Mouse (Mus musculus): ENCODE measurements around the gene Pbx1. TPM values are rescaled to one million over a fixed set of nuclear protein-coding genes. Genes with fewer than 3 reads are reported as not detected.

Gene Pbx1
- total and polyA plus RNA-seq, 2 experiments from 2014 or later = 17.1 to 31.3 TPM

DNA sequence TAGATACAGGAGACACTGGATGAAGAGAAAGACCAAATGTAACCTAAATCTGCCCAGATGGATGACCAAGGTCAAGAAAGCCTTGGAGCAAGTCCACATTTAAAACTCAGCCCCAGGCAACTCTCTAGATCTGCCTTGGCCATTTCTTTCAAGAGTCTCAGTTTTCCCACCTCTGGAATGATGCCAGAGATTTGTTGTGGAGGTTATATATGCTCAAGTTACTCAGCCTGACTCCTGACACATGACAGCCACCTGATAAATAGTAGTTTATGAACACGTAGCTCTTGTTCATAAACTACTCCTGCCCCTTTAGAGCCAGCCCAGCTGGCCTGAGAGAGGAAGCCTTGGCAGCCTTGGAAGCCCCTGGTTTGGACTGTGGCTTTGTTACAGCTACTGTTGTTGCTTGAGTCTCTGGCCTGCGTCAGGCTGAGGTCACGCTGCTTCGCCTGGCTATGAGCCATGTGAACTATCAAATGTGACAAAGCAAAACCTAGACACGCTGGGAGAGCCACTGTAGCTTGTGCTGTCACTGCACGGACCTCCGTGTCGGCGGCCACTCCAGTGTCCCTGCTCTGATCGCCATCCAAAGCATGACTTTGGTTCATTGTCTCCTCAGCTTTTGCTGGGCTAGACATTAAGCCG is 140.9 kb downstream of the Pbx1 start:
- DNase-seq (ENCODE audit: low spot score) = peak; percentile 86
- no peaks in the 10 kb centered on the region for H3K36me3 ChIP-seq (replicated peaks; ENCODE audit: control insufficient read depth, insufficient read depth, low read length)
- H3K9ac ChIP-seq (replicated peaks; ENCODE audit: low read depth, low read length) = no peak overlapping the region
- peak overlapping the region; percentile 37; the same call in 1 of the 2 replicates for H3K4me2 ChIP-seq (ENCODE audit: low read depth, low read length)
- H3K27me3 ChIP-seq (ENCODE audit: control insufficient read depth, insufficient read depth, low read length) = no peaks in the 10 kb centered on the region
- TF ChIP-seq EP300 (IDR thresholded peaks at IDR 0.05; ENCODE audit: low read depth) = no peak
- TF ChIP-seq CTCF (IDR thresholded peaks at IDR 0.05; ENCODE audit: low read depth) = no peak
- H3K27ac ChIP-seq (ENCODE audit: low read depth) = peak overlapping the region; percentile 69
- 0 out of 2 replicates have a peak overlapping the region, but pooled peaks have one; percentile 3 for H3K4me3 ChIP-seq (ENCODE audit: low read depth, low read length)
- H3K4me1 ChIP-seq (ENCODE audit: control insufficient read depth, insufficient read depth) = peaks cover 56% of the 10 kb centered on the region
- ATAC-seq (ENCODE audit: insufficient read depth, low read depth) = peak; percentile 66
- no peaks in the 10 kb centered on the region for H3K9me3 ChIP-seq (replicated peaks; ENCODE audit: control insufficient read depth, low read length)
- 18% methylated on average over 11 of the region's 11 CpGs for WGBS

DNA sequence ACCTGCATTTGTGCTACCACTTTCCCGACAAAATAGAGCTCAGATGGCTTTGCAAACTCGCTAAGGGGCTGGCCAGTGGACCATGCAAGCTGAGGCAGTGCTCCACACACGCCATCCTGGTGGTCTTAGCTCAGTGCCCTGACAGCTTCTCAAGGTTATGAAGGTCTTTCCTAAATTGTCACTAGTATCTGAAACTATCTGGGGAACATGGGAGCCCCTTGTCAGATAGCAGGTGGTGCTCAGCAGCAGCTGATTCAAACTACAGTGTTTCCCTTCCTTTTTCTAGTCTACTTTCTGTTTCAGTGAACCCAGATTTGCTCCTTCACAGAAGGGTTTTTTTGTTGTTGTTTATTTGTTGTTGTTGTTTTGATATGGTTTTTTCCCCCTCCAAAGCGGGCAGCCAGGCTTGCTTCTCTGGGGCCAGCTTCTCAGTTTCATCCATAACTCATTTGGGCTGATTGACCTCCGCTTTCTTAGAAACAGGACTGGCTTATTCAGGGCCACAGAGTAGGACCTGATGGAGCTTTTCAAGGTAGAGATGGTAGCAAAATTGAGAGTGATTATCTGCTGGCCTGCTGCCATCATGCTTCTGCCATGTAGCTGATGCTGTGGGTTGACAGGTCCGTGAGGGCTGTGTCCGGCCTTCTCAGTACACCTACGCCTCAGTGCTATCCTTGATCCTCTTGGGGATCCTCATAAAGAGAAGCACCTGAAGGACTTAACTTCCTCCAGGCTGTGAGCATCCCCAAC is 141.7 kb downstream of the Pbx1 start:
- Histone ChIP-seq H3K27me3 (ENCODE audit: control insufficient read depth, insufficient read depth, low read length) (no peaks in the 10 kb centered on the region), H3K36me3 (replicated peaks; ENCODE audit: control insufficient read depth, insufficient read depth, low read length) (no peaks in the 10 kb centered on the region), H3K9me3 (replicated peaks; ENCODE audit: control insufficient read depth, low read length) (no peaks in the 10 kb centered on the region), H3K4me1 (ENCODE audit: control insufficient read depth, insufficient read depth) (peaks cover 58% of the 10 kb centered on the region), H3K4me2 (ENCODE audit: low read depth, low read length) (no peak overlapping the region), H3K27ac (ENCODE audit: low read depth) (peak overlapping the region; percentile 69; the same call in 1 of the 2 replicates), H3K9ac (replicated peaks; ENCODE audit: low read depth, low read length) (no peak overlapping the region), H3K4me3 (ENCODE audit: low read depth, low read length) (no peak overlapping the region)
- 68% methylated on average over 8 of the region's 8 CpGs for WGBS
- ATAC-seq (ENCODE audit: insufficient read depth, low read depth) = no peak
- DNase-seq (ENCODE audit: low spot score) = no peak
- TF ChIP-seq CTCF (IDR thresholded peaks at IDR 0.05; ENCODE audit: low read depth) = no peak
- no peak for TF ChIP-seq EP300 (IDR thresholded peaks at IDR 0.05; ENCODE audit: low read depth)

DNA sequence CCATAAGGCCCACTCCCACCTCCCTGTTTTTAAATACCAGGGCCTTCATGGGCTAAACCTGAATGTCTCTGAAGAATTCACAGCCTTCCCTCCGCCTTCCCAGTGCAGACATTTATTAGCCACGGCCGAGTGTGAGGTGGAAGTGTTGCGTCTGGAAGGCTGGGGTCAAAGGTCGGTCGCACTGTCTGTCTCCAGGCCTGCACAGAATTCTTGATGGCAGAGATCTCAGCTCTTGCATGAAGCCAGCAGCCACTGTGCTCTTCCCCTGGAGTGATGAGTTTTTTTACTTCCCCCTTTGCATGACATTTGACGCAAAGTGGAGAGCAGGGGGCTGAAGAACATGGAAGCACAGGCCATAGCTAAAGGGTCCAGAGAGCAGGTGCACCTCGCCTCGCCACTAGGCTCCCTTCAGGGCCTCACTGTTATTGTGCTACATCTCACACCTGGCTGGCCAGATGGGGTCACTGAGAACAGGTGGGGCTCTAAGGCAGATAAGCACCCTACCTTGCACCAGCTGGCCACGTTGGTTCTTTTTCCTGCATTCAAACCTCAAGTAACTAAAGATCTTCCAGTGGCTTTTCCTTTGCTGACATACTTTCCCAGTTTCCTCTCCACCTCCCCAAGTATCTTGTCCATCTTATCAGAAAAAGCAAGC is 143.1 kb downstream of the Pbx1 start:
- H3K4me2 ChIP-seq (ENCODE audit: low read depth, low read length) = no peak overlapping the region; the same call in 1 of the 2 replicates
- 55% methylated on average over 10 of the region's 10 CpGs for WGBS
- ATAC-seq (ENCODE audit: insufficient read depth, low read depth) (no peak), DNase-seq (ENCODE audit: low spot score) (no peak)
- H3K4me3 ChIP-seq (ENCODE audit: low read depth, low read length) = no peak overlapping the region
- peak overlapping the region; percentile 84 for H3K27ac ChIP-seq (ENCODE audit: low read depth)
- no peaks in the 10 kb centered on the region for H3K9me3 ChIP-seq (replicated peaks; ENCODE audit: control insufficient read depth, low read length)
- no peak for TF ChIP-seq EP300 (IDR thresholded peaks at IDR 0.05; ENCODE audit: low read depth)
- TF ChIP-seq CTCF (IDR thresholded peaks at IDR 0.05; ENCODE audit: low read depth) = no peak
- H3K36me3 ChIP-seq (replicated peaks; ENCODE audit: control insufficient read depth, insufficient read depth, low read length) = no peaks in the 10 kb centered on the region
- peaks cover 71% of the 10 kb centered on the region for H3K4me1 ChIP-seq (ENCODE audit: control insufficient read depth, insufficient read depth)
- no peaks in the 10 kb centered on the region for H3K27me3 ChIP-seq (ENCODE audit: control insufficient read depth, insufficient read depth, low read length)
- H3K9ac ChIP-seq (replicated peaks; ENCODE audit: low read depth, low read length) = no peak overlapping the region

DNA sequence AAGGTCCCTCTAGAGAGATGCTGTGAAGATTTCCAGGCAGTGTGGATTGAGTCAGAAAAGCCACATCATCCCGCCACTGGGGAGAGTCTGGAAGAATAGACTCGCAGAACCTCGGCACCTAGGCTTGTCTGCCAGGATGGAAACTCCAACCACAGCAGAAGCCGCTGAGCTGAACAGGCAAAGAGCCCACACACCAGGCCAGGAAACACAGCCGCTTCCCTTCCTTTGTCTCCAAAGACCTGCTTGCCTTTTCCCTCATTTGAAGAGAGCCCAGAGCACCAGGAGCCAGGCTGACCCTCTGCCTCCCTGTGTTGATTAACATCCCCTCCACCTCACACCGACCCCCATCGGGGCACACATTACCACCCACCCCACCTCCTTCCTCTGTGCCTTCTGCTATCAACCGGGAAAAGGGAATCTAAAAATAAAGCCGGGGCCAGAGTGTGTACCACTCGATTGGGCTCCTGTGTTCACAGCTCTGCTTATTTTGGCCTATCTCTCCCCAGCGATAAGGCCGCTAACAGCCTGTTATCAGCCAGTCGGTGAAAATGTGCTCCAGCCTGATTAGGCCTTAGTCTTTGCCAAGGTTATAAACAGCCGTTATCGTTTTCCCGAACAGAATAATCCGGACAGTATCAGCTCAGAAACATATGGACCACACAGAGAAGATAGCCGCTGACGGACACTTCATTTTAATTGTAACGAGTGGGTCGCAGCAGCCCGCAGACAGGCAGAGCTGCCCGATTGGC is 144.1 kb downstream of the Pbx1 start:
- Histone ChIP-seq H3K27me3 (ENCODE audit: control insufficient read depth, insufficient read depth, low read length) (no peaks in the 10 kb centered on the region), H3K4me2 (ENCODE audit: low read depth, low read length) (peak overlapping the region; percentile 49), H3K36me3 (replicated peaks; ENCODE audit: control insufficient read depth, insufficient read depth, low read length) (no peaks in the 10 kb centered on the region), H3K4me1 (ENCODE audit: control insufficient read depth, insufficient read depth) (peaks cover 79% of the 10 kb centered on the region), H3K27ac (ENCODE audit: low read depth) (peak overlapping the region; percentile 84), H3K4me3 (ENCODE audit: low read depth, low read length) (peak overlapping the region; percentile 23), H3K9ac (replicated peaks; ENCODE audit: low read depth, low read length) (peak overlapping the region; percentile 32; the same call in 1 of the 2 replicates), H3K9me3 (replicated peaks; ENCODE audit: control insufficient read depth, low read length) (no peaks in the 10 kb centered on the region)
- DNase-seq (ENCODE audit: low spot score) = peak; percentile 74
- TF ChIP-seq CTCF (IDR thresholded peaks at IDR 0.05; ENCODE audit: low read depth) = no peak
- peak; percentile 71 for TF ChIP-seq EP300 (IDR thresholded peaks at IDR 0.05; ENCODE audit: low read depth)
- 3% methylated on average over 23 of the region's 23 CpGs for WGBS
- ATAC-seq (ENCODE audit: insufficient read depth, low read depth) = peak; percentile 64
